Mouse (Mus musculus): ENCODE results near the gene 2310011J03Rik.

DNA sequence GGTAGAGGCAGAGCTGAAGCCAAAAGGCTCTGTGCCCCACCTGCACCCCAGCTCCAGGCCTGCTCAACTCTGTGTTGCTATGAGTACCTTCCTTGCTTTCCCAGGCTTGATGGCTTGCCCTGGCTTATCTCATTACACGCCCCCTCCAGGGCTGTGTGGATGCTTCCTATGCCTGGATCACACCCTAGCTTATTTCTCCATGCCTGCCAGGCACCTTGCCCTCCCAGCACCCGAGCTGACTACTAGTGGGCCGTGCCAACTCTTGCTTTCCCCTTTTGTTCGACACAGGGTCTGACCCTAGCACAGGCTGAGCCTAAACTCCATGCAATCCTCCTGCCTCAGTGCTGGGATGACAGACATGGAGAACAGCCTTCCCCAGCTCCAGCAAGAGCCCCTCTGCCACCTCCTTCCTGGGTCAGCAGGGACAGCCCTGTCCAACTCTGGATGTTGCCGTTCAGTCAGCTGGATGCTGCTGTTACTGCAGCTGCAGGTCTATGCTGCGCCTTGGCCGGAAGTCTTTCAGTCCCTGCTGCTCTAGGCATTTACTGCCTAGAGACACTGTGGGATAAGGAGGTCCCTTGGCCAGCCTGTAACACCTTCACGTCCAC is 22.7 kb downstream of the 2310011J03Rik start:
- no peak for TF ChIP-seq CTCF (IDR thresholded peaks at IDR 0.05; ENCODE audit: low read depth)
- no peak for TF ChIP-seq EP300 (IDR thresholded peaks at IDR 0.05; ENCODE audit: low read depth)
